Mouse (Mus musculus) embryo, embryonic 11 days (tissue): ENCODE data around the gene Ermp1.

Source experiments
- DNase-seq: peaks from one replicate; pipeline ENCODE4 v3.0.0-alpha.2; 2015

Ermp1 gene

DNA sequence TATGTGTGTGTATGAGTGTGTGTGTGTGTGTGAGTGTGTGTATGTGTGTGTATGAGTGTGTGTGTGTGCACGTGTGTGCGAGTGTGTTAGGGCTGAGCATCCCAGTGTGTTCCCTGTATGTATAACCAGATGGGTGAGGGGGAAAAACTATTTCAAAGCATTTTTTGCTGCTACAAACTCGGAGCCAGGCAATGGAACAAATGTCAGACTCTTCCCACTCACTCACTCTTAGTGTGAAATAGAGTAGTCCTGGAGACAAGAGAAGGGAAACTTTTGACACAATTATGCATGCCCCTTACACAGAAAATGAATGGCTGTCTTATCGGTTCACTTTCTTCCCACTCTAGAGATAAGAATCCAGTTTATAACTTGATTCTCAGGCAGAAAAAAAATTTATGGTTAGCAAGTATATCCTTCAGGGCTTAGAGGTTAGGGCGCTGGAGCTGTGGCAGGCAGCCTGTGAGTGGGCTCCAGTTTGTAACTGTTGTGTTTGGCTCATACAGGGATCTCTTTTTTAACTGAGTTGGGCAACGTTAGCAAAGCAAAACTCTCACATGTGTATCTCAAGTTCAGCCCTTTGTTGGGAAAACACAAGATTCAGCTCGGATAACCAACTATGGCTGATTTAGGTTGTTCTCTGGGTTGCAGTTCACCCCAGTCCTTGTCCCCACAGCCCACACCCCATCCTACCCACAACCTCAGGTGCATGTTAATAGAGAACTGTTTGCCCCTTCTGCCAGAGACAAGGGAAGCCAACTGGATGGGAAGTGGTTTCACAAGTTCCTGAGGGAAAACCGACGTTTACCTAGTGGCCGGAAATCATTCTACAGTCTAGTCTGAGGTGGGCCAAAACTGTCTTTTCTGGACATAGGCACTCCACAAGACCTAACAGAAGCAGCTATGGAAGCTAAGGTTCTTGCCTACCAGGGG, 12.9 kb upstream of the Ermp1 start:
- no peak for DNase-seq

DNA sequence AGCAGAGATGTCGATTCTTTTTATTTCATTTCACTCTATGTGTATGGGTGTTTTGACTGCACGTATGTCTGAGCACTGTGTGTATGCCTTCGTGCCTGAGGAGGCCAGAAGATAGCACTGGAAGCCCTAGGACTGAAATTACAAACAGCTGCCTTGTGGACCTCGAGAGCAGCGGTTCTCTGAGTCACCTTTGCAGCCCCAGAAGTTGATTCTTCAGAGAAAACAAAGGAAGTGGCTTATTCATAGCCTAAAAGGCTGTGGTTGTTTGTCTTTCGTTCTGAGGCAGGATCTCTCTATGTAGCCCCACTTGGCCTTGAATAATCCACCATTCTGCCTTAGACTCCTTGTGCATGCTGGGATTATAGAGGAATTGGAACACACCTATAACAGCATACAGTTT, 11.5 kb upstream of the Ermp1 start:
- no peak for DNase-seq

DNA sequence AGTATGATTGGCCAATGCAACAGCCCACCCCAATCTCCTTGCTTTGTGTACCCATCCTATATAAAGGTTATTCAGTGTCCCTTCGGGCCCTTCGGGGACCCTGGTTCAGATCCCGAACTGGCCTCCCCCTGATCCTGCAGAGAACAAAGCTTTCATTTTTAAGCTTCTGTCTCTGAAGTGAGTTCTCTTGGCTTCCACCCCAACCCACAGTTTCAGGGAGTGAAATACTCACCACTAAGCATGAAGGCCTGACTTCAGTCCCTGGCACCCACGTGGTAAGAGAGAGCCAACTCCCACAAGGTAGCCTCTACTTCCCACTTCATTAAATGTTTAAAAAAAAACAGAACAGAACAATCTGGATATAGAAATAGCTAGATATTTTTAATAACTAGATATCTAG, 10.6 kb upstream of the Ermp1 start:
- DNase-seq: no peak

- no peak for DNase-seq
Observed at GRCm38 (mm10) chr19:29657558-29657957, 9.3 kb upstream of the Ermp1 start.

DNA sequence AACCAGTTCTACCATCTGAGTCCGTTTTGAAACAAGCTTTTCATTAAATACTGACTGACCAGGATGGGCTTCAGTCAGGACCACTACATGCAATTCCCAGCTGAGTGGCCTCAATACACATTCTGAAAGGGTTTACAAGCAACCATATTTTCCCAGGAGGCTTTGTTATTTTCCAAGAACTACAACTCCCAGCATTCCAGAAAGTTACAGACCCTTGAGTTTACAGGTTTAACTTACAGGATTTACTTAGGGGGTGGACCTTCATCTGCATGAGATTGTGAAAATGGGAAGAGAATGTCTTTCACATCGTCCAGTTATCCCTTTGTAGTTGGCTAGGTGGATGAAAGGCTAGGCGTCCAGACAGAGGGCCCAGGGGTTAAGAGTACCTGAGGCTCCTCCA, 8.8 kb upstream of the Ermp1 start:
- no peak for DNase-seq

GRCm38 (mm10) chr19:29656620-29657019, 8.4 kb upstream of the Ermp1 start:
- no peak for DNase-seq

DNA sequence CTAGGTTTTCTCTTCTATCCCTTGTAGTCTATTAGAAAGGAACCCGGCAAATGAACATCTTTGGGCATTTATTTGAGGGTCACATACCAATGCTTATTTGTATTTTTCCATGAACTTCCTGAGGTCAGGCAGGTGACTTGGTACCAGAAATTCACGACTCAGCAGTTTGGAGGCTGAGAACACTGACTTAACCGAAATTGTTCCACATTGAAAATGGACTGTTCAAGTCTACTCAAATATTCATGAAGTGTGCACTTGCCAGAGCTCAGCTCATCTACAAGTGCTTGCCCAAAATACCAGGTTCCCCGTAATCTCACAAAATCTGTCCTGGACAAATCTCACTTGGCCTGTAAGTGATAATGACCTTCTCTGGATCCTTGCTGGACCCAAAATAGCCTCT, 7.8 kb upstream of the Ermp1 start:
- DNase-seq: no peak

DNA sequence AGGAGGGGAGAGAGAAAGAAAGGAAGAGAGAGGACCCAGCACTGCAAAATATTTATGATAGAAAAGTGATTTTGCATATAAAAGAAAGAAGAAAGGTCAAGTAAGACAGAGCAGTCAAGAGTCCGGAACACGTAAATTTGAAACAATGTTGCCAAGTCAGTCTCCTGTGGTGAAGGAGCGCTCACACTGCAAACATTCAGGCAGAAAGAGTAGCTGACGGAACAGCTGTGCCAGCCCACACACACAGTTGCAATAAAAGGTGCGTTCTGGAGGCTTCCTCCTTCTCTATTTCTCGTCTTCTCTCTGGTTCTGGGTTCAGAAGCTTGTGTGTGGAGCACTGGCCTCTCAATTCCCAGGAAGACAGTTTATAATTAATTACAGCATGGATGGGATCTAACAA, 6.9 kb upstream of the Ermp1 start:
- DNase-seq: no peak

- no peak for DNase-seq
Observed at GRCm38 (mm10) chr19:29653768-29654265, 5.6 kb upstream of the Ermp1 start.

- DNase-seq: no peak
Observed at GRCm38 (mm10) chr19:29649683-29650082, 1.5 kb upstream of the Ermp1 start.

DNA sequence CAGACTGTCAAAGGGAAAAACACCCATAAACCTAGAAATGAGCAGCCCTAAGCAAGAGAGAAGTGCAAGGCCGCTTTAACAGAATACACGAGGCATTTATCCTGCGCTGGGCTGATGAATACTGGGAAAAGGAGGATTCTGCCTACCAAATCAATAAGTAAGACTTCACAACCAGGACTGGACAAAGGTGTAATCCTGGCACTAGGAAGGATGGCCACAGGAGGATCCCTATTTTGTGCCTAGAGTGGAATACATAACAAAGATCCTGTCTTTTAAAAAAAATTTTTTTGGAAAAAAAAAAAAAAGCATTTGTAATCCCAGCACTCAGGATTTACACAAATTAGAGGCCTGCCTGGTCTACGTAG, 317 bp upstream of the Ermp1 start:
- DNase-seq: no peak

- DNase-seq: no peak
Observed at GRCm38 (mm10) chr19:29644747-29645146, 3.5 kb downstream of the Ermp1 start.

- no peak for DNase-seq
Observed at GRCm38 (mm10) chr19:29643194-29643922, 4.9 kb downstream of the Ermp1 start.

GRCm38 (mm10) chr19:29642211-29642610, 6.0 kb downstream of the Ermp1 start:
- DNase-seq: peak; percentile 34

GRCm38 (mm10) chr19:29641510-29641909, 6.7 kb downstream of the Ermp1 start:
- DNase-seq: no peak

DNA sequence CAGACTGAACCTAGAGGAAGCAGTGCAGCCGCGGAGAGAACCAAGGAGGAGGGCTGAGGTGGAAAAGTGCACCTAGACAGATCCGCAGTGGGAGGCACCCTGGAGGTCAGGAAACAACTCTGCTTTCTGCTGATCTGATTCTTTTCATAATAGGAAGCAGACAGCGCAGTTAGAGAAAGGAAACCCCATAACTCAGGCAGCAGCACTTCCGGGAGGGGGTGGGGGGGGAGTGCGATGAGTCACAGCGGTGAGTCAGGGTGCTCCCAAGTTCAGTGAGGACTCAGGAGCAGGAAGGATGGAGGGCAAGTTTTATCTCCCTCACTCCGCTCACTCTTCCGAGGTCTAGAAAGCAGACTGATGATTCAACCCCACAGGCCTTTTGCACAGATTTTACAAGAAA, 7.2 kb downstream of the Ermp1 start:
- DNase-seq: peak; percentile 44

DNA sequence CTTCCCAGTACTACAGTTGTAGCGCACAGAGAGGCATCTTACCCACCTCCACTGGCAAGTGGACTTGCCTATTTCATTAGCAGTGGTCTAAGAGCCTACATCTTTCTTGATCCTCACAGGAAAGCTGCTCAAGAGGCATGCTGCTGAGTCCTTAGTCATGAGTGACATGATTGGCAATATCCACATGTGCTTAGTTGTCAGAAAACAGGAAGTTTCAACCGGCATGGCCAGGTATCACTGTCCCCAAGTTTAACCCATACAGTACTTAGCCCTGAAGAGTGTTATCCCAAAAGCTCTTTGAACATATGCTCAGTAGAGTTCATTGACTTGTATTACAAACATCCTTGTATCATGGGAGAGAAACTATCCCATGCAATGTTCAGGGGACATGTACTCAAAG, 36.1 kb downstream of the Ermp1 start:
- DNase-seq: no peak

DNA sequence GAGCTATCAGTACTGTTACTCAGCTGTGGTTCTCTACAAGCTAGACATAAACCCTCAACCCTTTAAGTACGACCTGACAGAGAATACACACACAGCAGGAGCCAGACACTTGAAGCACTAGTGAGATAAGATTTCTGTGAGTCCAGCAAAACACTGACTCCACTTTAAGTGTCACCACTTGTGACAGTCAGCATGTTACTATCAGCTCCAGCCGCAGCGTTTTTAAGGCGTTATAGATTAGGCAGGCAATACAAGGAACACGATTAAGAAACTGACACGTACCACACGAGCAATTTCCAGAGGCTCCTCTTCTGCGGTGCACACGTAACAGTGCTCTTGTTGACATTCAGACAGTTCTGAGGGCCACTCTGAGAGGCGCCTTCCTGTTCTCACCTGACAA, 37.3 kb downstream of the Ermp1 start:
- no peak for DNase-seq

DNA sequence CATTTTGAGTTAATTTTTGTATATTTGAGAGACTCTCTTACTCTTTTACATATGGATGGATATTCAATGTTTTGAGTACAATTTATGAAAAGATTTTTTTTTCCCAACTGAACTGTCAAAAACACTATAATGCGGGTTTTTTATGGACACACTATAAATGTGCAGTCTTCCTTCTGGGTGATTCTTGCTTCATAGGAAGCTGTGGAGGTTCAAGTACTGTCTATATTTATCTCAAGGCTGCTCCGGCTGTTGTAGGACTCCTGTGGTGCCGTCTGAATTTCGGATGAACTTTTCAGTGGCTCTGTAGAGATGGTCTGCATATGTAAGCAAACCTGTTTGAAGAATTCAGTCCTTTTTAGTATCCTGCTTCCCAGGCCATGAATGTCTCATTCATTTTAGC, 40.0 kb downstream of the Ermp1 start:
- no peak for DNase-seq

- no peak for DNase-seq
Observed at GRCm38 (mm10) chr19:29607521-29607920, 40.7 kb downstream of the Ermp1 start.

- no peak for DNase-seq
Observed at GRCm38 (mm10) chr19:29604653-29605052, 43.6 kb downstream of the Ermp1 start.

GRCm38 (mm10) chr19:29603548-29604353, 44.5 kb downstream of the Ermp1 start:
- DNase-seq: no peak

- DNase-seq: no peak
Observed at GRCm38 (mm10) chr19:29598981-29599380, 49.2 kb downstream of the Ermp1 start.
